Mouse (Mus musculus) embryonic facial prominence, embryonic 15.5 days (tissue): ENCODE data around the gene Aaed1. TPM values are rescaled to one million over a fixed set of nuclear protein-coding genes. Genes with fewer than 3 reads are reported as not detected.

ENCODE experiments used
- ATAC-seq: fragments of 200-750 bp; cut with Nextera tagmentation; 2 replicates; pipeline ENCODE4 v1.8.0; 2017; ENCODE audit warnings: low read depth, moderate TSS enrichment; ENCODE audit not compliant: insufficient number of reproducible peaks, low FRiP score, low TSS enrichment
- H3K27ac ChIP-seq: fragments of 300-500 bp; sonication (generic); replicated peaks from 2 replicates; pipeline ENCODE4 v1.5.1; 2015; ENCODE audit warnings: mild to moderate bottlenecking, inconsistent platforms
- H3K27me3 ChIP-seq: fragments of 300-500 bp; sonication (generic); 2 replicates; pipeline ENCODE4 v1.6.1; 2015; ENCODE audit warnings: inconsistent platforms
- H3K36me3 ChIP-seq: fragments of 300-500 bp; sonication (generic); 2 replicates; pipeline ENCODE4 v1.6.1; 2015; ENCODE audit warnings: mild to moderate bottlenecking, inconsistent platforms
- H3K4me1 ChIP-seq: fragments of 300-500 bp; sonication (generic); 2 replicates; pipeline ENCODE4 v1.6.1; 2015; ENCODE audit warnings: inconsistent platforms
- H3K4me2 ChIP-seq: fragments of 300-500 bp; sonication (generic); replicated peaks from 2 replicates; pipeline ENCODE4 v1.6.1; 2015; ENCODE audit warnings: mild to moderate bottlenecking, inconsistent platforms
- H3K4me3 ChIP-seq: fragments of 300-500 bp; sonication (generic); replicated peaks from 2 replicates; pipeline ENCODE4 v1.5.1; 2015; ENCODE audit warnings: mild to moderate bottlenecking, inconsistent platforms
- H3K9ac ChIP-seq: fragments of 300-500 bp; sonication (generic); 2 replicates; pipeline ENCODE4 v1.6.1; 2015; ENCODE audit warnings: inconsistent platforms
- H3K9me3 ChIP-seq: fragments of 300-500 bp; sonication (generic); replicated peaks from 2 replicates; pipeline ENCODE4 v1.6.1; 2016; ENCODE audit warnings: inconsistent platforms
- WGBS: fragments of 180-500 bp; shearing (Covaris S2); methylation state at CpG from one replicate; pipeline ENCODE4 v1.1.7; 2015; 5-methylcytosine and 5-hydroxymethylcytosine counted together
- polyA plus RNA-seq: library from polyadenylated mRNA; unstranded; fragments of >200 nt; fragmentation: Nextera tagmentation; extraction: Ambion mirVana; gene quantifications from 2 replicates; pipeline ENCODE4 v1.2.1, GENCODE M21; 2015

Gene Aaed1
- polyA plus RNA-seq, 1 experiment from 2014 or later, result 45.8 TPM

DNA sequence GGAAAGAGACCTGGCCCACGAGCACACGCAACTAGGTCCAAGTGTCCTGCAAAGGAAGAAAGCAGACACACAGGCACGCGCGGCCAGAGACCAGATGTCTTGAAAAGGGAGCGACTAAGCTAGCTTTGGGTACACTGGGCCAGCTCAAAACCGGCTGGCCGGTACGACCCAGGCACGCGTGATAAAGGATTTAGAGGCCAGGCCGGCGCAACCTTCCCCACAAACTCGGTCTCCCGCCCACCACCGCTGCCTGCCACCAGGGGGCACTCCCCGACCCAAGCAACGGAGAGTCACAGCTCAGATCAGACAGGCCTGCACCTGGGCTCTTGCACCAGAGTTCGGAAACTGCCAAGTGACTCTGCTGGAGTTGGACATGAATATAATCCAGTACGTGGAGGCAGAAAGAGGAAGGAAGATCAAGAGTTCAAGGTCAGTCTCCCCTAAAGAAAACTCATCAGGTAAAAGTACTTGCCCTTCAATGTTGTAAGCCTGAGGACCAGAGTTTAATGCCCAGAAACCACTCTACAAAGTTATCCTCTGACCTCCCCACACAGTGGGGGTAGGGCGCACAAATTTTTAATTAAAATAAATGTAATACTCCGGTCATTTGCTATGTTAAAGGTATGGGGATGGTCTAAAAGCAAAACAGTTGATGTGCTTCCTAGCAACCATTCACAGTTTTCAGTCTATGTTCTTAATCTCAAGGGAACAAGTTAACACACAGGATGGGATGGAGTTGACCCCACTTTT, 63.6 kb downstream of the Aaed1 start:
- no peaks in the 10 kb centered on the region for H3K36me3 ChIP-seq
- H3K27me3 ChIP-seq, result no peaks in the 10 kb centered on the region
- ATAC-seq, result peak; percentile 81
- peak overlapping the region; percentile 55 for H3K9ac ChIP-seq
- H3K9me3 ChIP-seq, result no peaks in the 10 kb centered on the region
- peak overlapping the region; percentile 90 for H3K4me2 ChIP-seq
- H3K4me3 ChIP-seq, result peak overlapping the region; percentile 59
- 6% methylated on average over 22 of the region's 22 CpGs for WGBS
- peak overlapping the region; percentile 44 for H3K27ac ChIP-seq
- peaks cover 10% of the 10 kb centered on the region for H3K4me1 ChIP-seq

DNA sequence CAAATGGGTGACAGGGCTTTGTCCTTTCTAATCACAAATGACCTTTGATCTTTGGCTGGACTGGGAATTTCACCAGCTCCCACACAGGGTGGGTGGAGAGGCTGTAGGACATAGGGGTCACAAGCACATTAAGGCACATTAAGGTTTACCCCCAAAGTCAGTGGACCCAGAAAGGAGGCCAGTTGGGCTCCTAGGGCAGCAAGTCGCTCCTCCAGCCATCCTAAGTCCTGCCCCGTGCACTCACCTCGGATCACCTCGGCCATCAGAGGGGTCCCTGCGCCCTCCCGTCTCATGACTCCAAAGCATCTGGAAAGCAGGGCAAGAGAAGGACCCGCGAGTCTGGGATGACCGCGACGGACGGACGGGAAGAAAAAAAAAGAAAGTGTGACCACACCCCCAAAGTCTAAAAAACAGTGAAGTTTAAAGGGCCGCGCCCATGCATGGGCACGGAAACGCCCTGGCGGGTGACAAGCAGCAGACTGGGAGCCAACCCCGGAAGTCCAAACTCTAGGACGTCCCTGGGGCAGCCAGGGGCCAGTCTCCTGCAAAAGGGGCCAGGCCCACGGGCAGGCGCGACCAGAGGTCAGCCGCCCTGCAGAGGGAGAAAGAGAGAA, 64.2 kb downstream of the Aaed1 start:
- H3K4me1 ChIP-seq, result peaks cover 10% of the 10 kb centered on the region
- peak; percentile 81 for ATAC-seq
- peak overlapping the region; percentile 59 for H3K4me3 ChIP-seq
- peak overlapping the region; percentile 55 for H3K9ac ChIP-seq
- H3K4me2 ChIP-seq, result peak overlapping the region; percentile 90
- H3K27ac ChIP-seq, result peak overlapping the region; percentile 44
- no peaks in the 10 kb centered on the region for H3K27me3 ChIP-seq
- H3K9me3 ChIP-seq, result no peaks in the 10 kb centered on the region
- WGBS, result 3% methylated on average over 24 of the region's 24 CpGs
- H3K36me3 ChIP-seq, result no peaks in the 10 kb centered on the region

DNA sequence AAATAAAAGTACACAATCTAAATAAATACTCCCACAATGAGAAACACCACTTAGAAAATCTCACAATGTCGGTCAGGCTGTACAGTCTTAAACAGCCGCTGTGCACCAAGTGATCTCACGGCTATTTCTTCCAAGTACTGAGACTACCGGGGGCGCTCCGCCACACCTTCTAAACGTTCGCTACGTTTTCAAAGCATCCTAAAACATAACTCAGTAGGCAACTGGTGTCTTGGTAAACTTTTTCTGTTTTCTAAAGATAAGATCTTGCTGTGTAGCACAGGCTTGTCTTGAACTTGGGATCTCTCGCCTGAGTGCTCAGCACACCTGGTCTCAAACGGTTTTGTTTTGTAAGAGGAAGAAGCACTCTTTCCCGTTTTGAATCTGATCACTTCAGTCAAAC, 66.4 kb downstream of the Aaed1 start:
- no peak overlapping the region for H3K27ac ChIP-seq
- 0 out of 2 replicates have a peak, but pooled peaks cover 4% of the 10 kb centered on the region for H3K36me3 ChIP-seq
- H3K9me3 ChIP-seq, result no peaks in the 10 kb centered on the region
- no peak overlapping the region for H3K4me2 ChIP-seq
- H3K4me3 ChIP-seq, result no peak overlapping the region
- H3K9ac ChIP-seq, result no peak overlapping the region
- no peak for ATAC-seq
- H3K27me3 ChIP-seq, result no peaks in the 10 kb centered on the region
- 82% methylated on average over 12 of the region's 12 CpGs for WGBS
- peaks cover 10% of the 10 kb centered on the region for H3K4me1 ChIP-seq

DNA sequence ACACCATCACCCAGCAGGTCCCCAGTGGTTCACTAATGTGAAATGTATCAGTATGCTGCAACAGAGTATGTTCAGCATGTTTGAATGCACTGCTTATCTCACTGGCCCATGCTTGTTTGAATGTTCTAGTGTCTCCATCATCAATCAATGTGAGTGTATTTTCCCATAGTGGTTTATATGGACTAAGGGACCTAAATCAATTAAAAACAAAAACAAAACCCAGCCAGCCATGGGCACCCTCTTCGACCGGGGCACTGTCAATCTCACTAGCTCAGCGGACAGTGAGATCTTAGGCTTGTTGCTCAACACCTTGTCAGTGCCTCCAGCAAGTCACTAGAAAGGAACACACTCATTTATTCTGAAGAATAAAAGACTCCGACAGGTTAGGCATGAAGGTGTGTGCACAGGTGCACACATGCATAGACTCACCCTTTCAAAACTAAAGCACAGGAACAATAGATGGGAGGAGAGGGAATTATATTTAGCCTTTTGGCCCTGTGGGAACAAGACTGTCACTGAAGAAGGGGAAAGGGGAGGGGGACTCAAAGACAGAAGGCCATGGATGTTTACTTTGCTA, 67.7 kb downstream of the Aaed1 start:
- Histone ChIP-seq H3K36me3 (0 out of 2 replicates have a peak, but pooled peaks cover 4% of the 10 kb centered on the region), H3K27ac (no peak overlapping the region), H3K4me1 (peaks cover 10% of the 10 kb centered on the region), H3K27me3 (no peaks in the 10 kb centered on the region), H3K4me3 (no peak overlapping the region), H3K9me3 (no peaks in the 10 kb centered on the region), H3K4me2 (no peak overlapping the region), H3K9ac (no peak overlapping the region)
- WGBS, result 75% methylated on average over 4 of the region's 4 CpGs
- no peak for ATAC-seq

DNA sequence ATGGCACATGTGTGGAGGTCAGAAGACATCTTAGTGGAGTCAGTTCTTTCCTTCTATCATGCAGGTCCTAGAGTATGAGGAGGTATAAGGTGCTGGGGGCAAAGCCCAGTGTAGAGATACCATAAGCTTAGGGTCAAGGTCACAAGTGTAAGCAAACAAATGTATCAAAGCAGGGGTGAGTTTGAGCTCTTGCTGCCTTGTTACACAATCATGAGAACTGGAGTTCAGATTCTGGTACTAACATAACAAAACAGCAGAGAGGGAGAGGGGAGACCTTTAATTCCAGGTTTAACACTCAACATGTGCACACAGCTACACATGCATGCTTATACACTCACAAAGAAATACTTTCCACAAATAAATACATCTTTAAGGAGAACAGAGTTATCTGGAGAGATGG, 69.8 kb downstream of the Aaed1 start:
- ATAC-seq, result no peak
- no peaks in the 10 kb centered on the region; the same call in 1 of the 2 replicates for H3K4me1 ChIP-seq
- 0 out of 2 replicates have a peak, but pooled peaks cover 4% of the 10 kb centered on the region for H3K36me3 ChIP-seq
- no peaks in the 10 kb centered on the region for H3K9me3 ChIP-seq
- no peak overlapping the region for H3K4me2 ChIP-seq
- H3K4me3 ChIP-seq, result no peak overlapping the region
- H3K27me3 ChIP-seq, result no peaks in the 10 kb centered on the region
- no peak overlapping the region for H3K9ac ChIP-seq
- H3K27ac ChIP-seq, result no peak overlapping the region

DNA sequence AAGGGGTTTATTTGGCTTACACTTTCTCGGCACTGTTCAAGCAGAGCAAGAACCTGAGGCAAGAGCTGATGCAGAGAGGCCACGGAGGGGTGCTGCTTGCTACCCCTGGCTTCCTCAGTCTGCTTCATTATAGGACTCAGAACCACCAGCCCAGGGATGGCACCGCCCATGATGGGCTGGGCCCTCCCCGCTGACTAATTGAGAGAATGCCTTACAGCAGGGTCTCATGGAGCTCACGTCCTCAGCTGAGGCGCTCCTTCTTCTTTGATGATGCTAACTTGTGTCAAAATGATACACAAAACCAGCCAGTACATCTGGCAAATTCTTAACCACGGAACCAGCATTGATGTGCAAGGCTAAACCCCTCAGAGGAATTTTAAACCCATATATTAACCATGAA, 71.9 kb downstream of the Aaed1 start:
- ATAC-seq, result no peak
- 49% methylated on average over 7 of the region's 7 CpGs for WGBS
- Histone ChIP-seq H3K27me3 (no peaks in the 10 kb centered on the region), H3K36me3 (0 out of 2 replicates have a peak, but pooled peaks cover 4% of the 10 kb centered on the region), H3K4me1 (peaks cover 9% of the 10 kb centered on the region), H3K27ac (no peak overlapping the region), H3K9me3 (no peaks in the 10 kb centered on the region), H3K4me3 (no peak overlapping the region), H3K4me2 (no peak overlapping the region), H3K9ac (no peak overlapping the region)

DNA sequence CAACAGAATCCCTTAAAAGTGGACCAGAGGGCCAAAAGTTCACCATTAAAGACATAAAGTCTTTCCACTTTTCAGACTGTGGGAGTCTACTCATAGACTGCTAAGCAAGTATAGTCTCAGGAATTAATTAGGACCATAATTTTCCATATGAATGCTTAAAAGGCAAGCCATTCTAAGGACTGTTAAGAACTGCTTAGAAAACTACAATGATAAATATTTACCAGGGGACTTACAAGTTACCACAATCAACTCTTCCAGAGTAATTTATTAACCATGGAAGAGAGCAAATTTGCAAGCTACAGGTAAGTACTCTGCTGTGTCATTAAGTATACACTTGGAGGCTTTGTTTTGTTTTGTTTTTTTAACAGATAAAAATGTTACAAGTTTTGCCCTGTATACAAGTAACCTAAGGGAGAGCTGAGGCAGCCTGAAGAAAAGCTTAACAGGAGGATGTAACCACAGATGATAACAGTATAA, 74.8 kb downstream of the Aaed1 start:
- Histone ChIP-seq H3K27me3 (no peaks in the 10 kb centered on the region), H3K9ac (no peak overlapping the region), H3K4me3 (no peak overlapping the region), H3K27ac (no peak overlapping the region), H3K4me2 (no peak overlapping the region), H3K36me3 (0 out of 2 replicates have a peak, but pooled peaks cover 2% of the 10 kb centered on the region), H3K9me3 (no peaks in the 10 kb centered on the region), H3K4me1 (peaks cover 23% of the 10 kb centered on the region)
- ATAC-seq, result no peak

DNA sequence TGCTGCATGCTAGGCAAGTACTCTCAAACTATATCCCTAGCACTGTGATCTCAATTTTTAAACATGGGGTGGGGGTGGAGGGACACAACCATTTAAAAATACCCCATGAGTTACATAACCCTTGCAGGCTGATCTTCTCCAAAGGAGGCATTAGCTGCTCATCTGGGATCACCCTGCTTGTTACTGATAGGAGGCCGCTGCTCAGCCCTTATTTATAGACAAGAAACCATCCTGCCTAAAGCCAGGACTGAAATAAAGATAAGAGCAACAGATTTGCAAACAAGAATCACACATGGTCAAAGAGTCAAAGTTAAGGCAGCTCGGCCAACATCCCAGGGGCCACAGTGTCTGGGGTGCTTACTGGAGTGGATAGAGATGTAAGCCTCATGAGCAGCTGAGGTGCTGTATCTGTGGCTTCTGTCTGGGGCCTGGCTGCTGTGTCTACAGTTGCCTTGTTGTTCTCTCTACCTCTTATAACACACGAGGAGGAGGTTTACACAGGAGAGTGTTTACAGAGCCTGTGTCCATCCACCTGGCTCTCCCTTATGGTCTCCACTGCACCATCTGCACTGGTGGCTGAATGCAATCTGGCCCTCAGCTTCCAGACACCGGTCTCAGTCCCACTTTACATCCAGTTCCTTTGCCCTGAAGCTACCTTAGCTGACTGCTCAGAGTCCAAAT, 75.4 kb downstream of the Aaed1 start:
- 71% methylated on average over 4 of the region's 4 CpGs for WGBS
- Histone ChIP-seq H3K36me3 (no peaks in the 10 kb centered on the region), H3K27ac (no peak overlapping the region), H3K4me3 (no peak overlapping the region), H3K27me3 (no peaks in the 10 kb centered on the region), H3K4me1 (peaks cover 23% of the 10 kb centered on the region), H3K9ac (no peak overlapping the region), H3K9me3 (no peaks in the 10 kb centered on the region), H3K4me2 (no peak overlapping the region)
- no peak for ATAC-seq

DNA sequence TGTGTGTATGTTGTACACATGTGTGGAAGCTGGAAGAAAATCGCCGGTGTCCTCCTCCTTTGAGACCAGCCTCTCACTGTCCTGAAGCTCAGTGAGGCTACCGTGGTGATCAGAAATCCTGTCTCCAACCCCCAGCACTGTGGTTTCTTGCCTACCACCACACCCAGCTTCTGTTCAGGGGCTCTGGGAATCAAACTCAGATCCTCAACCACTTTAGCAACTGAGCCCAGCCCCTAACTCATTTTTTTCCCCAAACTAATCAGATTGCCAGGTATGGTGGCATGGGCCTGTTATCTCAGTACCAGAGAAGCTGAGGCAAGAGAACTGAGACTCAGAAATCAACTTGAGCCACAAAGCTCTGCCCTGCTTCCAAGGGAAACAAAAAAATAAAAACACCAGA, 76.7 kb downstream of the Aaed1 start:
- Histone ChIP-seq H3K9me3 (no peaks in the 10 kb centered on the region), H3K36me3 (no peaks in the 10 kb centered on the region), H3K27me3 (no peaks in the 10 kb centered on the region), H3K4me1 (peaks cover 23% of the 10 kb centered on the region), H3K4me2 (peak overlapping the region; percentile 21), H3K9ac (no peak overlapping the region), H3K4me3 (no peak overlapping the region), H3K27ac (peak overlapping the region; percentile 79)
- no peak for ATAC-seq
- 38% methylated on average over 3 of the region's 3 CpGs for WGBS

DNA sequence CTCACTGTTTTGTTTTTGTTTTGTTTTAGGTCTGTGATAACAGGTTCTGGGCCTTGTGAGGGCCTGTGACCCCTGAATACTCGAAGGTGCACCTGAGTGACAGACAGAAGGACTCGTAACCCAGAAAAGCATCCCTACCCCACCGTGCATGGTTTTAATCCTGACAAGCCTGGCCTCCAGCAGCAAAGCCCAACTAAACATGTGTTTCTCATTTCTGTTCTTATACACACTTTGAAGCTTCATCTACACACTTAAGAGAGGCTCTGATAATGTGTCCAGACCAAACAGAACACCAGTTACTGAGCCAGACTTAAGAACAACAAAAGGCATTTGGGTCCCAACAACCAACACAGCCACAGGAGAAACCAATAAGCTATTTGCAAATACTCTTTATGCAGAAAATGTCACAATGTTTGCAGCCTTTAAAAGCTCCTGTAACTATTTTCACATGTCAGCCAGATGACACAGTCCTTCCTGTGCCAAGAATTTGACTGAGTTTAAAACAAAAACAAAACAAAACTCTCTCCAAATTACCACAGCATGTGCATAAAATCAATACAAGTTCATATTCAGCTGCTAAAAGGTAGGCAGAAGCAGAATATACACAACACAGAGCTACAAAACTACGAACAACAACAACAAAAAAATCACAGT, 77.3 kb downstream of the Aaed1 start:
- Histone ChIP-seq H3K9me3 (no peaks in the 10 kb centered on the region), H3K4me1 (peaks cover 23% of the 10 kb centered on the region), H3K27me3 (no peaks in the 10 kb centered on the region), H3K27ac (peak overlapping the region; percentile 79), H3K9ac (no peak overlapping the region), H3K4me2 (peak overlapping the region; percentile 21), H3K36me3 (no peaks in the 10 kb centered on the region), H3K4me3 (no peak overlapping the region)
- 24% methylated on average over 4 of the region's 4 CpGs for WGBS
- ATAC-seq, result peak; percentile 79

DNA sequence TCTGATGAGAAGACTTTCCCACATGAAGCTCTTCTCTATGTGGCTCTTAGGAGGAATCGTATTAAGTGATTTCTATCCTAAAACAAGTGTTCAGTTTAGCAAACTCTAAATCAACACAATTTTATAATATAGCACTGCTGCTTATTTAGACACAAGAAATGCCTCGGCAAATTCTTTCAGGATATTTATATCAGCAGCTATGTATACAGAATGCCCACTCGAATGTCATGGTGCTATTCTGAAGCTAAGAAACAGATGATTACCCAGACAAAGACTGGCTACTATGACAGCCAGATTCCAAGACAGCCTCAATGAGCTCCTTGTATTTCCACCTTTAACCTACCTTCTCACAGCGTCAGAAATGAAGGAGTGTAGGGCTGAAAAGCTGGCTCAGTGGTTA, 79.4 kb downstream of the Aaed1 start:
- ATAC-seq, result no peak
- no peak overlapping the region for H3K4me2 ChIP-seq
- no peaks in the 10 kb centered on the region for H3K27me3 ChIP-seq
- 54% methylated on average over 4 of the region's 4 CpGs for WGBS
- H3K4me3 ChIP-seq, result no peak overlapping the region
- no peak overlapping the region for H3K27ac ChIP-seq
- H3K9me3 ChIP-seq, result no peaks in the 10 kb centered on the region
- peaks cover 23% of the 10 kb centered on the region for H3K4me1 ChIP-seq
- no peak overlapping the region for H3K9ac ChIP-seq
- no peaks in the 10 kb centered on the region for H3K36me3 ChIP-seq
